Mouse (Mus musculus): ENCODE data around the gene Pced1b.

Pced1b gene

DNA sequence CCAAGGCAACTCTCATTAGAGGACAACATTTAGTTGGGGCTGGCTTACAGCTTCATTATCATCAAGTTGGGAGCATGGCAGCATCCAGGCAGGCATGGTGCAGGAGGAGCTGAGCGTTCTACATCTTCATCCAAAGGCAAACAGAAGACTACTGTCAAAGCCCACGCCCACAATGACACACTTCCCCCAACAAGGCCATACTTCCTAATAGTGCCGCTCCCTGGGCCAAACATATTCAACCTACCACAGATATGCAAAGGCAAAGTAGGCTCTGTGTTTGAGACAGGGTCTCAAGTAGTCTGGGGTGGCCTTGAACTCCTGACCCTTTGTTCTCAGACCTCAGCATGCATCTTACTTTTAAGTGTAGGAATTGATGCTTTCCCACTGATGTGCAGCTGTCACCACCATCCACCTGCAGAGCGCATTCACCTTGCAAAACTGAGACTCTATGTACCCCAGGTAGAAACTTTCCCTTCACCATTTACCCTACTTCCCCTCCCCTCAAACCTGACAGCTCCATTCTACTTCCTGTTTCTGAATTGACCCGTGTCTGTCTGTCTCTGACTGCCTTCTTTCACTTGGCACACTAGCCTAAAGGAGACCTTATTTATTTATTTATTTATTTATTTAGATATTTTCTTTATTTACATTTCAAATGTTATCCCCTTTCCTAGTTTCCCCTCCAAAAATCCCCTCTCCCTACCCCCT lies 40.7 kb downstream of the Pced1b start:
- DNase-seq = no peak

DNA sequence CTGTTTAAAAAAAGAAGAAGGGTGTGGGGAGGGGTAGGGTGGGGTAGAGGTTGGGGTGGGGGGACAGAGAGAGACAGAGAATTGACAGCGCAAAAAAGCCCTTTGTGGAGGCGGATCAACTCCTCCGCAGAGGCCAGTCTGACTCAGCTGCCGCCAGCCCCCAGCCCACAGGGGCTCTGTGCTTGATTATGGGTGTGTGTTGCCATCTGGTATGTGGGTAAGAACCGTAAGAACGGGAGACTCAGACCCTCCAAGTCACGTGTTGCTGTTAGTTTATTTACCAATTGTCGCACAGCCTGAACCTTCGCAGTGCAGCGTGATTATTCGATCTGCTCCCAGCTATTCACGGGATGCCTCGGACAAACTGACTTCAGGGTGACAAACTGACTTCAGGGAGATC lies 41.8 kb downstream of the Pced1b start:
- DNase-seq = no peak

DNA sequence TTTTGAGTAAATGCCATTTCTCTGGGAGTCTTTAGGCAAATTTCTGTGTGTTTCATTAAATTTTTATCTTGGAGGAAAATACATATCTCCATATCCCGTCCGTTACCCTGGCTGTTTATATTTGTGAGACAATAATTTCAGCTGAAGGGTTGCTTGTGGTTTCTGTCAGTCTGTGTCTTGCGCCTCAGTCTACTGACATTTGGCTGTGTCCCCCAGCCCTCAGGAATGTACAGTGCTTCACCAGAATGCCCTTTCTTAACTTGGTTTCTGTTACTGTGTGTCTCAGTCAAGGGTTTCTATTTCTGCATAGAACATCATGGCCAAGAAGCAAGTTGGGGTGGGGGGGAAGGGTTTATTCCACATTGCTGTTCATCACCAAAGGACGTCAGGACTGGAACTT lies 42.3 kb downstream of the Pced1b start:
- no peak for DNase-seq

DNA sequence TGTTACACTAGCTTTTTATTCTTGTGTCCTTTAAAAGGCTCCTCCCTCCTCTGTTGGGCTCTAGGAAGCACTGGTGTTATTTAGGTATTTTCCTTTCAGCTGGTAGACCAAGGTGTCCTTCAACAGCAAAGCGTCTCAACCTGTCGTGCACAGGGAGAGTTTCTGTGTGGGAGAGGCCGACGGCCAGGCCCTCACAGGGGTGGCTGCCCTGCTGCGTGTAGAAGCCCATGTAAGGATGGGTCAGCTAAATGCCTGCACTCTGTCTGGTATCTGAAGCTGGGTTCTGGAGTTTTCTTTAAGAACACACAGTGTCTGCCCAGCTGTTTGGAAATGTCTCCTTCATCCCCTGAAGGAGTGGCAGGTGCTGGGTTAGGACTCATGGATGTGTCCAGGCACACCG lies 43.4 kb downstream of the Pced1b start:
- DNase-seq = no peak

DNA sequence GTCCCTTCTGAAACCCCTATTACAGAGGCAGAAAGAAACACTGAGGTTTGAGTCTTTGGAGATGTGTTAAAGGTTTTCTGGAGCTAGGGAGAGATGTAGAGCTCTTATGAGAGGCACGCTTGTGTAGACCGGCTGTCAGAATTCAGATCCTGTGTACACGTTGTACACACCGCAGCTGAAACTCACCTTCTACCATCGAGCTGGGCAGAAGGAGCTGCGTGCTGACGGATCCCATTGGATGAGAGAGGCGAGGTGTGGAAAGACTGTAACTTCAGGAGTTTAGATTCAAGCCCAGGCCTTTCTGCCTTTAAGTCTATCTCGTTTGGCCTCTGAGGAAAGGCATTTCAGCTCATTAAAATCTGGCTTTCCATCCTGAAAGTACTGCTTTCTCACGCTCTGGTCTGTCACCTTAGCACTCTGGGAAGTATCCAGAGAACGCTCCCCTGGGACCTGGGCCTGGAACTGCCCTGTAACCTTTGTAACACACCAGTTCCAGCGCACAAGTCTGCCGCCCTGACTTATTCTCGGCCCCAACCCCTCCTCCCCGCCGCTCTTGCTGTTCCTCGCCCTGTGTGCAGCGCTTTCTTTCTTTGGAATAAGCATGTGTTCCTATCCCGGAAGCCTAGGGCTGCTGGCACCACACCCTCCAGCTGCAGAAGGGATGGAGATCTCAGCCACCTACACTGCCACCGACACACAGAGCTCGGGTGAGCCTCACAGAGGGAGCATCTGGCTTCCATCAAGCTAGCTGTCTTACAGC lies 44.6 kb downstream of the Pced1b start:
- DNase-seq = peak; percentile 71

DNA sequence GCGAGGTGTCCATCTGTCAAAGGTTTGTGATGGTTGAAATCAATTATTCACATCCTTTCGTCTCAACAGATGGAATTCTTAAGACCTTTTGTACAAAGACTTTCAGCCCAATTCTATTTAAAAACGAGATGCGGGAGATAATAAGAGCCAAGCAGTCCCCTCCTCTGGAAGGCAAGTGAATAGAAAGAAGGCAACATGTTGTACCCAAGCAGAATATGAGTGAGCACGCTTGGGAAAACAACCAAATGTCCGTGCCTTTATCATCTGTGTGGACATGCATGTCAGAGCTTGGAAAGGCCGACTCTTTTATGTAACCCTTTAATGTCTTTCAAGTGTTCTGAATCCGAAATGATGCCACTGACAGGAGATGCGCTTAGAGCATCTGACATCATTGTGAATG lies 61.0 kb downstream of the Pced1b start:
- DNase-seq = no peak

DNA sequence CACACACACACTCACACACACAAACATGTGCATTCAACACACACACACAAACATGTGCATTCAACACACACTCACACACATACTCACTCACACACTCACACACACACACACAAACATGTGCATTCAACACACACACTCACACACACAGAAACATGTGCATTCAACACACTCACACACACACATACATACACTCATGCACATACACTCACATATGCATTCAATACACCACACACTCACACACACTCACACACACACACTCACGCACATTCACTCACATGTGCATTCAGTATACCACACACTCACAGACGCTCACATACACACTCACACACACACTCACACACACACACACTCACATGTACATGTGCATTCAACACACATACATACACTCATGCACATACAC lies 62.6 kb downstream of the Pced1b start:
- DNase-seq = no peak

DNA sequence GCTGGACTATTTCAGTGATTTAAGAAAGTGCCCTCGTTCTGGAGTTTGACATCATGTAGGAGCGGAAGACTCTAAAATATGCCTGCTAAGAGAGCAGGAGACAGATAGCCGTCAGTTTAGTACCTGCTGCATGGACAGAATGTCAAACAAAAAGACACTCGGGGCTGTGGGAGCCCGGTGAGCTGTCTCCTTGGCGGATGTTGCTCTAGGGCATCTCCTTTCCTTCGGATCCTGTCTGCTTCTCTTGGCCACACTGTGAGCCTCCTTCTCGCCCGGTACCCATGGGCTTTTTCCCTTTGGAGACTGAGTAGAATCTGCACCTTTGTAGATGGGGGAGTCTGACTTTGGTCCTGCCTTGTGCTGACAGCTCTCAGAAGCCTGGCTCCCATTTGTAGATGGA lies 63.3 kb downstream of the Pced1b start:
- no peak for DNase-seq

DNA sequence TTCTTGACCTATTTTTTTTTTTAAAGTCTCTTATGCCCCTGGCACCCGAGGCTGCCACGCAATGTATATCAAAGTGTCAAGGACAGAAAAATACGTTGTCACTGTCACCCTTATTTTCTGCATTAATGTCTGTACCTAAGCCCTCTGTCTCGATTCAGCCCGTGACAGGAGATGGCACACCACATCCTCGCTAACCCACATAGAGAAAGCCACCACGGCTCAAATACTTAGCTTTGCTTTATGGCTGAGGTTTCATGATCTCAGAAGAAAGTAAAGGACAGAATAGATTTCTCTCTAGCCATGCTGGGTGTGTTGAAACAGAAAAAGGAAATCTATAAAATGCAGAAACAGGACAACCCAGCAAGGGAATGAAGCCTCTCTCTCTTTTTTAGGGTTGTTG lies 64.3 kb downstream of the Pced1b start:
- no peak for DNase-seq

DNA sequence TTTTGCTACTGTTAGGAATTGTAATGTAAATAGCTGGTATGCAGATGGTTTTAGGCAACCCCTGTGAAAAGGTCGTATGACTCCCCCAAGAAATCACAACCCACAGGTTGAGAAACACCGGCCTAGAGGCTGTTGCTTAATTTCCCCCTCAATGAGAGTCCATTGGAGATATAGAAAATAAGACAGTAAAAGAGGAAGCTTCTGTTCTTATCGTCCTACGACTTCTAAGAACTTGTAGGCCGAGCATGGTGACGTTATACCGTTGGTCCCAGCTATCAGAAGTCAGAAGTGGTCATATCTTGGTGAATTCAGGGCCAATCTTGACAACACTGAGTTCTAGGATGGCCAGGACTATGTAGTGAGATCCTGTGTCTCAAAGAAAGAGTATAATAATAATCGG lies 65.0 kb downstream of the Pced1b start:
- DNase-seq = no peak

DNA sequence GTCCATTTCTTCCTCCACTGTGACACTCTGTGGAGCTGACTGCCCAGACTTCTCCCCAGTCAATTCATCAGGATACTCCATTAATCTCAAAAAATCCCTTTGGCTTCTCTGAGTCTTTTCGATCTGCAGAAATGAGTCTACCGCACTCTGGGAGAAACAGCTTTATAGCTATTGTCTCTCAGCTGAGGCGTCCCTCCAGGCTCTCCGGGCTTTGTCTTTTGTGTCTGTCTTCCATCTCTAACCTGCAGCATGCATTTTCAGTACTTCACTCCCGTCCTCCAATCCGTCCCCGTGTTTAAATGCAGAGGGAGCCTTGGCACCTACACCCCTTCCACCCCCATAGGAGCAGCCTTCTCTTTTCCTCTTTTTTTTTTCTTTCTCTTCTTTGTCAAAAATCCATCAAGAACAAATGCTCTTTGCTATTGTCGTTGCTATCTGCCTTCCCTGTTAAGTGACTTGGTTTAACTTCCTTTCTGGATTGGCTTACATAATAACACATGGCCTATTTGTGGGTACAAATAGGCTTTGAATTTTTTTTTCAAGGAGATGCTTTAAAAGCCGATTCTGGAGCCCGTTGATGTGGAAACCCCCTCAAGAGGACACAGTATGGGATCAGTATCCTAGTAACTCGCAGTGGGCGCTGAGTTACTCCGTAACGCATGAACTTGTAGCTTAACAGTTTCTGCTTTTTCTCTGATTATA lies 68.0 kb downstream of the Pced1b start:
- DNase-seq = no peak

DNA sequence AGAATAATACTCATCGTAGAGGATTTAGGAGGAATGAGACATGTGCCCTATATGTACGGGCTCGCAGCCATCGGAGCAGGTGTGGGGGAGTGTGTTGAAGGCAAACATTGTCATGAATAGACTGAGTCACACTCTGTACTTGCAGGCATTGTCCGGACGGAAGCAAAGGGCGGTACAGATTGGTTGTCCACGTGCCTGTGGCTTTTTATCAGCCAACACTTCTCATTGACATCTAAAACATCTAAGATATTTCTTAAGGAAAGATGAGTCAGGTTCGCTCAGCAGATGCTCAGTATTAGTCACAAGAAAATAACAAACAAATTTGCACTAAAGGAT lies 68.5 kb downstream of the Pced1b start:
- no peak for DNase-seq

DNA sequence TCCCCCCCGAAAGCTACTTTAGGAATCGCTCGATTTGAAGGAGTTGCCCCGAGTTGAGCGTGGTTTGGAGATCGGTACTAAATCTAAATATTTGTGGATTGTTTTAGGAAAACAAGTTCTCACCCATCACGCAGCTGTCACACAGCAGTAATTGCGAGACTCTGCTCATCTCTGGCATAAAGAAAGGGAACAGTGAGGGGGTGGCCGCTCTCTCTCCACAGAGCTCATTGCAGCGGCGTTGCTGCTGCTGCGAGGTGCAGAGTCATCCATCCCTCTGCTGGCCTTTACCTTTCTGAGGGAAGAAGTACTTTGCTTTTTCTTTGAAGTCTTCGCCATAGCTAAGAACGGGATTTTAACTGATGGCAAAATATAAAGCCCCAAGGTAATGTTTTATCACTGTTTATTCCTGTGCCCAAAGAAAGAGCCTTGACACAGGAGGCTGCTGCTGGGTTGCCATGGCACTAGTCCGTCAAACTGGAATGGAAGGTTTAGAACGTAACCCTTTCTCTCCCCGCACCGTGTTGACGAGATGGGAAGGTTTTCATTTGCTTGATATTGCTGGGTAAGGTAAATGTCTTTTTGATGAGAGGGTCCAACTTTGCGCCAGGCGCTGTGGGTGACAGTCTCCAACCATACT lies 71.6 kb downstream of the Pced1b start:
- DNase-seq = no peak

DNA sequence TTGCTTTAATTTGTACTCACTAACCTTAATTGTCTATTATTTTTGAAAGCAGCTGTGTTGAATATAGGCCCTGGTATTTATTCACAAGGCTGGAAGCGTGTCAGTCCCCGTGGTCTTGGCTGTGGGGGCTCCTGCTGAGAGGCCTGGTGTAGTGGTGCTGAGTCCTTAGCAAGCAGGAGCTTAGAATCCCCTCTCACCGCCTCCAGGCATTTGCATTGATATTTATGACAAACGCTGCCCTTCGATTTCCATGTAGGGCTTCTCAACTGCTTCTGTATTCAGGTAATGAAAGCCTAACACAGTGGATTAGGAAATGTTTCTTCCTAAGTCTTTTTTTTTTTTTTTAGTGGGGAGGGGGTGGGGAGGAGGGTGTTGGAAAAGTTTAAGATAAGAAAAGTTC lies 75.9 kb downstream of the Pced1b start:
- DNase-seq = no peak

DNA sequence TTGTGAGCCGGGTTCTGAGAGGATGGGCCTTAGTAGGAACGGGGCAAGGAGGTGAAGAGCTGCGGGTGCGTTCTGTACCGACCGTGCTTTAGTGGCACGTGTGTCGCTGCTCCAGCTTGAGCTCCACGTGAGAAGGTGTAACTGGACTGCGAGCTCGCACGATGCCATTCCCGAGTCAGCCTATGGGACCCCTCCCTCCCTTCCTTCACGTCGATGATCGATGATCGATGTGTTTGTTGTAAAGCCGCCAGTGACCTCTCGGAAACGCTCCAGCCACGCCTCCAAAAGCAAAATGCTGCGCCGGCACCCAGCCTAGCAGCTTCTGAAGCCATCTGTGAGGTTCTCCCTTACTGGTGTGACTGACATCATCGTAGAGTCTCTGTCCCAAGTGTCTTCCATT lies 76.6 kb downstream of the Pced1b start:
- no peak for DNase-seq

DNA sequence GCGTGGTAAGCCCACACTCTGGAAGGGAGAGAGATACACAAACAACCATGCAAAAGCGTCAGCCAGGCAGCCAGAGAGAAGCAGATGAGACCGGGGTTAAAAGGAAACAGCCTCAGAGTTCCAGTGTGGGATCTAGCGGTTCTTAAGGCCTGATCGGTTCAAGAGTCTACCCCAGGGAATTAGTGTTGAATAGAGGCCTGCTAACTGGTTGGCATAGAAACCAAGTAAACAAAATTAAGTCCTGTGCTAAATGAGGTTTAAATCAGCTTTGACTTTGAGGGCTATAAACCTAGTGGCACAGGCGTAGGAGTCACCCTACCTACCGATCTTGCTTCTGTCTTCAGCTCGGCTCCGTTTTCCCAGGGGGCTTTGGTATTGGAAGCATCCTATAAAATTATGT lies 77.4 kb downstream of the Pced1b start:
- no peak for DNase-seq

DNA sequence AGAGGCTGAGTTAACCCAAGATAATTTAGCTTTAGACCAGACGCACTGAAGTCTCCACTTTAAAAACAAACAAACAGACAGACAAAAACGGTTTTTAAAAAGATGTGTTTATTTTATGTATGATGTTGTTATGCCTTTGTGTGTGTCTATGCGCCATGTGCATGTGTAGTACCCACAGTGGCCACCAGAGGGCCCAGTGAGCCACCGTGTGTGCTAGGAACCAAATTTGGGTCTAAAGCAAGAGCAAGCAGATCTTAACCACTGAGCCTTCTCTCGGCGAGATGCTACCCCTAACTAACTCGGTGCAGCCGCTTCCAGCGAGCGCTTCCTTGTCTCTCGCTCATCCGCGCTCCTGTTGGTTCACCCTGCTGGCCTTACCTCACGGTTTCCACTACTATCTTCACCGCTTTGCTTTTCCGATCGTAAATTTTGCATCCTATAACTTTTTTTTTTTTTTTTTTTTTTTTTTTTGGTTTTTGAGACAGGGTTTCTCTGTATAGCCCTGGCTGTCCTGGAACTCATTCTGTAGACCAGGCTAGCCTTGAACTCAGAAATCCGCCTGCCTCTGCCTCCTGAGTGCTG lies 80.7 kb downstream of the Pced1b start:
- peak; percentile 42 for DNase-seq

DNA sequence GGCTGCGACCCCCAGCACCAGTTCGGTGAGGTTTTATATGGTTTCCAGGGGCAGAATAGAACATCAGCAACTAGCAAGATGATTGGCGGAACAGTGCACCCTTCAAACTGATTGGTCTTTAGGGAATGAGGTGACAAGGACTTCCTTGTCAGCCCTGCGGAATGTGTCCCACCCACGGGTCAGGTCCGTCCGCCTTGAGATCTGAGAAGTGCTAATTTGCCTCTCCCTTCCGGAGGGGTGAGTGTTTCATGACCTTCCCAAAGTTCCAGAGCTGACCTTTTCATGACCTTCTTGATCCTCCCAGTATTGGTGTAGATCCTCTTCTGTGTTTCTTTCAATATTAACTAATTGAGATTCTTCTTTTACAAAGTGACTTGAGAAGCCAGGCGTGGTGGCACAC lies 85.7 kb downstream of the Pced1b start:
- no peak for DNase-seq

DNA sequence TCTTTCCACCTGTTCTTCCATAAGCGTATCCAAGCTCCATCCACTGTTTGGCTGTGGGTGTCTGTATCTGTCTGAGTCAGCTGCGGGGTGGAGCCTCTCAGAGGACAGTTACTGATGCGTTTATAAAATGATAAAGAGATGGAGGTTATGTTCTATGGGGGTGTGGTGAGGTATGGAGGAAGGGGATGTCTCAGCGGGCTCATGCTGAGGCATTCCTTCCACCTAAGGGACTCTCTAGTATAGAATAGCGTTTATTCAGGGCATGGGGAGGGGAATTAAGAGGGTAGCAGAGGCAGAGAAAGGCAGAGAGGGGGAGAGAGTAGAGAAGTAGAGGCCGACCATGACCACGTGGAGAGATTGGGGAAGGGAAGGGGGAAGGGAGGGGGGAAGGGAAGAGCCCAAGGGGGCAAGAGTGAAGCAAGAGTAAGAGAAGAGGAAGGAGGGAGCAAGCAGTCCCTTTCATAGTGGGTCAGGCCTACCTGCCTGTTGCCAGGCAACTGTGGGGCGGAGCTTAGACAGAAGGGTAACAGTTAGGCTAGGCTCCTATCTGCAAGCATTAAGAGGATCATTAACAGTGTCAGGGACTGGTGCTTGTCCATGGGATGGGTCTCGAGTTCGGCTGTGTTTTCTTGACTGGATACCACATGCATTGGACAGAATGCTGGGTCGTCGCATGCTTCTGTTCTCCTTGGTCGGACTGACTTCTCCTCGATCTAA lies 90.9 kb downstream of the Pced1b start:
- DNase-seq = no peak

DNA sequence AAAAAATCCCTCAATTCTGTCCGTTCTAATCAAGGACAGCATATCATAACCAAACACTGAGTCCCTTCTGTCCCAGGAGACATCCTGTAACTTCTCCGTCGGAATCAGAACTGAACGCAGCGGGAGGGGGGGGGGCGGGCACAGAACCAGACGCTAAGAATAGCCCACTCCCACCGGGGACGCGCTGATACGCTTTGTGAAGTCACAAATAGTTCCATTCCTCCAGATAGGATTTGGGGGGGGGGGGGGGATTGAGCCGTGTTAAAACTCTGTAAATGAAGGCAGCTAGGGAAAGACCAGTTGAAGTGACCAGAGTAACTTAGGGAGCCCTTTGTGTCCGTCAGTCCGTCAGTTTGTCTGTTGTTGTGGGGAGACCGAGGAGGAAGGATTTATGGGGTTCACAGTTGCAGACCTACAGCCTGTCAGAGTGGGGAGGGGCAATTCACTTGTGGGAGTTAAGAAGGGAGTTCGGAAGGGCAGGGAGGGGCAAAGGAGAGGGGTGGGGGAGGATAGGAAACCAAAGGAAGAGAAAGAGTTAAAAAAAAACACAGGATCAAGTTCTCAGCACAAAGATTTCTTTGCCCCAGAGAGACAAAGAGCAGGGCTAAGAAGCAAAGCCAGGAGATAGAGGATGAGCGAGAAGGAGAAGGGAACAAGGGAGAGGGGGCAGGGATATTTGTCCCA lies 91.6 kb downstream of the Pced1b start:
- no peak for DNase-seq

DNA sequence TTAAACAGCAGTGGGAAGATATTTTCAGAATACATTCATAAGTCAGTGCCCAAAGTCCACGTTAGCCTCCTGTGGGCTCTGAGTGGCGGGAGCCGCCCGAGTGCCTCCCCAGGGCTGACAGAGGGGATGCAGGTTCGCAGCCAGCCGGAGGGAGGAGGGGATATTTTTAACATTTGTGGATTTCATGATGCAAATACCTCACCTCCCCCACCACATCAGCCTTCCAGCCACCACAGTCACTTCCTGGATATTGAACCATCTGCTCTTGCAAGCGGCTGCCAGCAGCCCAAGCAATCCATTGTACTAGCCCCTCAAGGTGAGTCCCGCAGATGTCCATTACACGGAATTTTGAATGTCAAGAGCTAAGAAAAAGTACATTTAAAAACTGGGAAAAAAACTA lies 95.4 kb downstream of the Pced1b start:
- no peak for DNase-seq

DNA sequence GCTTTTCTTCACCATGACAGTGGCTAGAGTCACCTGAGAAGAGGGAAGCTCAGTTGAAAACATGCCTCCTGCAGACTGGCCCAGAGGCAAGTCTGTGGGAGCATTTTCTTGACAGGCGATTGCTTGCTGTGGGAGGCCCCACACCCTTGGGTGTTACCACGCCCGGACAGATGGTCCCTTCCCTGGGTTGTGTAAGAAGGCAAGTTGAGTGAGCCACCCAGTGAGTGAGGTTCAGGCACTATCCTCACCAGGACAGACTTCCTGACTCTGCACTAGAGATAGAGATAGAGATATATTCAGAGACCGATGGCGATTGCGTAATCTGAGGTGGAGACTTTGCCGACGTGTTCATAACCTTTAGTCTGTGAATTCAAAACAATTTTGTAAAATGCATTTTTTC lies 96.0 kb downstream of the Pced1b start:
- no peak for DNase-seq

Data from kidney, postnatal 10 days (tissue).